Mouse (Mus musculus) heart, adult 2 months (tissue): ENCODE measurements around the gene Fastkd5. TPM values are rescaled to one million over a fixed set of nuclear protein-coding genes. Genes with fewer than 3 reads are reported as not detected.
"Not testable (repeated sequence)": the region's sequence is repeated elsewhere in the genome, so short reads cannot be mapped to it uniquely, and the experiment has no call there.

Experiments
- DNase-seq, 2 experiments: peaks; one replicate each; pipeline ENCODE4 v3.0.0; 2021
- H3K27ac ChIP-seq: fragments of 200-600 bp; 2 replicates; pipeline ENCODE4 v1.8.1; 2022
- H3K27me3 ChIP-seq: fragments of 200-500 bp; 2 replicates; pipeline ENCODE4 v1.6.1; 2012; ENCODE audit warnings: mild to moderate bottlenecking, low read length, inconsistent platforms, mixed read lengths; ENCODE audit not compliant: control insufficient read depth, insufficient read depth
- H3K36me3 ChIP-seq: fragments of 200-500 bp; 2 replicates; pipeline ENCODE4 v1.6.1; 2012; ENCODE audit warnings: low read length, inconsistent platforms; ENCODE audit not compliant: control insufficient read depth, insufficient read depth
- H3K4me1 ChIP-seq: fragments of 200-500 bp; 2 replicates; pipeline ENCODE4 v1.6.1; 2011; ENCODE audit warnings: low read length; ENCODE audit not compliant: control insufficient read depth, insufficient read depth
- H3K4me3 ChIP-seq: fragments of 200-600 bp; 2 replicates; pipeline ENCODE4 v1.8.1; 2022
- H3K79me2 ChIP-seq: fragments of 200-500 bp; replicated peaks from 2 replicates; pipeline ENCODE4 v1.6.1; 2012; ENCODE audit warnings: mild to moderate bottlenecking, inconsistent platforms, low read length, moderate library complexity, mixed read lengths; ENCODE audit not compliant: control insufficient read depth, insufficient read depth
- H3K9ac ChIP-seq: fragments of 200-500 bp; 2 replicates; pipeline ENCODE4 v1.6.1; 2012; ENCODE audit warnings: low read depth, mild to moderate bottlenecking, control low read depth, inconsistent platforms, low read length, mixed read lengths
- CTCF ChIP-seq: fragments of 200-600 bp; IDR thresholded peaks from 2 replicates; pipeline ENCODE4 v1.8.1; 2022; ENCODE audit warnings: antibody characterized with exemption, mild to moderate bottlenecking, moderate library complexity
- EP300 ChIP-seq: fragments of 200-500 bp; IDR thresholded peaks from 2 replicates; pipeline ENCODE4 v1.6.1; 2011; ENCODE audit warnings: low read depth, low read length, control low read depth; ENCODE audit not compliant: insufficient read depth
- POLR2A ChIP-seq: fragments of 200-500 bp; IDR thresholded peaks from 2 replicates; pipeline ENCODE4 v1.6.1; 2011; ENCODE audit warnings: mild to moderate bottlenecking, low read depth, low read length, control low read depth; ENCODE audit not compliant: insufficient read depth
- WGBS: fragments of 180-500 bp; shearing (Covaris S2); methylation state at CpG from one replicate; pipeline ENCODE4 v1.1.7; 2018; 5-methylcytosine and 5-hydroxymethylcytosine counted together
- intact Hi-C: fragments of 180-260 bp; cut with DNase I; formaldehyde crosslinking; loops from one replicate; pipeline ENCODE4 v1.15.1; 2025
- polyA plus RNA-seq: library from polyadenylated mRNA; depleted of rRNA; stranded (reverse); fragments of >200 nt; gene quantifications from 2 replicates; pipeline ENCODE4 v1.2.3, GENCODE M21; 2012
- total RNA-seq, 2 experiments: library from RNA; stranded (reverse); gene quantifications; 2 replicates each; pipeline ENCODE4 v1.2.3; 2021

The Fastkd5 gene
- total and polyA plus RNA-seq, 3 experiments: 2.2 to 9.0 (median 7.5) TPM

GRCm38 (mm10) chr2:130649028-130649427, 19.2 kb upstream of the Fastkd5 start:
- H3K27me3 ChIP-seq, H3K79me2 ChIP-seq, H3K4me3 ChIP-seq, H3K27ac ChIP-seq, H3K9ac ChIP-seq, intact Hi-C loops, DNase-seq, H3K4me1 ChIP-seq, H3K36me3 ChIP-seq: not testable (repeated sequence)
- TF ChIP-seq CTCF: peak; percentile 30; the same call in 1 of the 2 replicates
- 78% methylated on average over 6 of the region's 6 CpGs for WGBS

- Histone ChIP-seq H3K36me3 (no peaks in the 10 kb centered on the region), H3K4me1 (peaks cover 1% of the 10 kb centered on the region), H3K27me3 (no peaks in the 10 kb centered on the region), H3K9ac (no peak overlapping the region), H3K4me3 (no peak overlapping the region), H3K79me2 (no peaks in the 10 kb centered on the region), H3K27ac (no peak overlapping the region)
- WGBS: 73% methylated on average over 4 of the region's 4 CpGs
- intact Hi-C loops: no loop called here
- no peak for DNase-seq
- no peak for TF ChIP-seq EP300
- no peak for TF ChIP-seq POLR2A
- no peak for TF ChIP-seq CTCF
Measured at GRCm38 (mm10) chr2:130645198-130645597, 15.4 kb upstream of the Fastkd5 start.

- peak within 1 kb of the TSS; percentile 68 for H3K27ac ChIP-seq
- H3K36me3 ChIP-seq: no peaks in the 10 kb centered on the region
- peak within 1 kb of the TSS; percentile 70 for H3K9ac ChIP-seq
- H3K4me3 ChIP-seq: peak within 1 kb of the TSS; percentile 74
- intact Hi-C loops: loop anchor here (2.0 kb wide), 1 partner anchor 22 kb away; the partner anchor contains the start of gene Ddrgk1
- H3K27me3 ChIP-seq: no peaks in the 10 kb centered on the region
- TF ChIP-seq EP300: no peak
- TF ChIP-seq POLR2A: 0 out of 2 replicates have a peak, but pooled peaks have one; percentile 30
- peak; percentile 94 to 97 for DNase-seq
- H3K79me2 ChIP-seq: no peaks in the 10 kb centered on the region
- WGBS: 5% methylated on average over 27 of the region's 40 CpGs
- peaks cover 1% of the 10 kb centered on the region for H3K4me1 ChIP-seq
Measured at GRCm38 (mm10) chr2:130642684-130643369, 13.0 kb upstream of the Fastkd5 start, which contains the start of gene Lzts3. Gene Lzts3, minus strand, starts transcription at chr2:130642803.

GRCm38 (mm10) chr2:130642197-130642660, 12.4 kb upstream of the Fastkd5 start:
- intact Hi-C loops: loop anchor here (2.0 kb wide), 1 partner anchor 23 kb away; the partner anchor contains the start of gene Ddrgk1
- Histone ChIP-seq H3K4me3 (peak overlapping the region; percentile 74), H3K27ac (peak overlapping the region; percentile 68), H3K4me1 (peaks cover 1% of the 10 kb centered on the region), H3K79me2 (no peaks in the 10 kb centered on the region), H3K9ac (peak overlapping the region; percentile 70), H3K36me3 (no peaks in the 10 kb centered on the region), H3K27me3 (no peaks in the 10 kb centered on the region)
- under 1% methylated on average over 19 of the region's 27 CpGs for WGBS
- TF ChIP-seq EP300: no peak
- DNase-seq: no peak

GRCm38 (mm10) chr2:130641351-130642025, 11.7 kb upstream of the Fastkd5 start:
- Histone ChIP-seq H3K9ac (no peak overlapping the region), H3K36me3 (no peaks in the 10 kb centered on the region), H3K79me2 (no peaks in the 10 kb centered on the region), H3K27me3 (no peaks in the 10 kb centered on the region), H3K27ac (no peak overlapping the region), H3K4me1 (peaks cover 1% of the 10 kb centered on the region), H3K4me3 (no peak overlapping the region; the same call in 1 of the 2 replicates)
- no peak for DNase-seq
- intact Hi-C loops: loop anchor here (2.0 kb wide), 1 partner anchor 23 kb away; the partner anchor contains the start of gene Ddrgk1
- 69% methylated on average over 6 of the region's 6 CpGs for WGBS
- TF ChIP-seq CTCF: no peak
- no peak for TF ChIP-seq EP300
- TF ChIP-seq POLR2A: no peak

GRCm38 (mm10) chr2:130639276-130639675, 9.4 kb upstream of the Fastkd5 start:
- Histone ChIP-seq H3K36me3 (no peaks in the 10 kb centered on the region), H3K4me1 (peaks cover 1% of the 10 kb centered on the region), H3K4me3 (no peak overlapping the region), H3K27me3 (peaks cover 6% of the 10 kb centered on the region; the same call in 1 of the 2 replicates), H3K9ac (no peak overlapping the region), H3K79me2 (no peaks in the 10 kb centered on the region), H3K27ac (no peak overlapping the region)
- no peak for TF ChIP-seq EP300
- TF ChIP-seq POLR2A: no peak
- no peak for TF ChIP-seq CTCF
- no peak for DNase-seq
- 83% methylated on average over 6 of the region's 6 CpGs for WGBS
- intact Hi-C loops: no loop called here
